Mouse (Mus musculus): ENCODE measurements around the gene Csde1. TPM values are rescaled to one million over a fixed set of nuclear protein-coding genes. Genes with fewer than 3 reads are reported as not detected.
A peak's percentile ranks its signal among the peaks of the same experiment; 100 is the strongest.

Csde1 gene
- 22.8 and 45.1 TPM in 2 replicates for polyA plus RNA-seq (2012; rRNA removed)

GRCm38 (mm10) chr3:103020249-103020942 lies at the start of gene Csde1:
Gene Csde1, plus strand, starts transcription at chr3:103020426.
- WGBS, result under 1% methylated on average over 55 of the region's 55 CpGs
- TF ChIP-seq POLR2A (IDR thresholded peaks at IDR 0.05; ENCODE audit: borderline replicate concordance, extremely low read depth, low read depth, low read length) (peak; percentile 96; the same call in 1 of the 2 replicates), CTCF (IDR thresholded peaks at IDR 0.05; ENCODE audit: insufficient read depth, low read length) (no peak)
- Histone ChIP-seq H3K4me1 (ENCODE audit: control insufficient read depth, insufficient read depth, low read length) (peaks cover 9% of the 10 kb centered on the region), H3K4me3 (replicated peaks; ENCODE audit: extremely low read depth, low read depth, low read length) (peak within 1 kb of the TSS; percentile 98)
- peak; percentile 97 for DNase-seq

GRCm38 (mm10) chr3:102970508-102970907 lies 49.7 kb upstream of the Csde1 start:
- WGBS, result 52% methylated on average over 3 of the region's 3 CpGs
- Histone ChIP-seq H3K4me1 (ENCODE audit: control insufficient read depth, insufficient read depth, low read length) (no peaks in the 10 kb centered on the region), H3K4me3 (replicated peaks; ENCODE audit: extremely low read depth, low read depth, low read length) (no peak overlapping the region)
- DNase-seq, result no peak
- TF ChIP-seq CTCF (IDR thresholded peaks at IDR 0.05; ENCODE audit: insufficient read depth, low read length) (no peak), POLR2A (IDR thresholded peaks at IDR 0.05; ENCODE audit: borderline replicate concordance, extremely low read depth, low read depth, low read length) (no peak)

- H3K4me1 ChIP-seq (ENCODE audit: control insufficient read depth, insufficient read depth, low read length), result no peaks in the 10 kb centered on the region
- no peak for TF ChIP-seq CTCF (IDR thresholded peaks at IDR 0.05; ENCODE audit: insufficient read depth, low read length)
- no peak for TF ChIP-seq POLR2A (IDR thresholded peaks at IDR 0.05; ENCODE audit: borderline replicate concordance, extremely low read depth, low read depth, low read length)
- WGBS, result 82% methylated on average over 4 of the region's 4 CpGs
- no peak overlapping the region for H3K4me3 ChIP-seq (replicated peaks; ENCODE audit: extremely low read depth, low read depth, low read length)
- no peak for DNase-seq
Measured at GRCm38 (mm10) chr3:102976906-102977305, 43.3 kb upstream of the Csde1 start.

- Histone ChIP-seq H3K4me3 (replicated peaks; ENCODE audit: extremely low read depth, low read depth, low read length) (no peak overlapping the region), H3K4me1 (ENCODE audit: control insufficient read depth, insufficient read depth, low read length) (no peaks in the 10 kb centered on the region)
- 49% methylated on average over 10 of the region's 10 CpGs for WGBS
- no peak for DNase-seq
- TF ChIP-seq POLR2A (IDR thresholded peaks at IDR 0.05; ENCODE audit: borderline replicate concordance, extremely low read depth, low read depth, low read length) (no peak), CTCF (IDR thresholded peaks at IDR 0.05; ENCODE audit: insufficient read depth, low read length) (no peak)
Measured at GRCm38 (mm10) chr3:102979550-102980348, 40.5 kb upstream of the Csde1 start.

GRCm38 (mm10) chr3:102980349-102980736 lies 39.9 kb upstream of the Csde1 start:
- 55% methylated on average over 3 of the region's 3 CpGs for WGBS
- TF ChIP-seq POLR2A (IDR thresholded peaks at IDR 0.05; ENCODE audit: borderline replicate concordance, extremely low read depth, low read depth, low read length) (no peak), CTCF (IDR thresholded peaks at IDR 0.05; ENCODE audit: insufficient read depth, low read length) (no peak)
- DNase-seq, result no peak
- no peaks in the 10 kb centered on the region for H3K4me1 ChIP-seq (ENCODE audit: control insufficient read depth, insufficient read depth, low read length)
- no peak overlapping the region for H3K4me3 ChIP-seq (replicated peaks; ENCODE audit: extremely low read depth, low read depth, low read length)

GRCm38 (mm10) chr3:102991041-102991440 lies 29.2 kb upstream of the Csde1 start:
- DNase-seq, result no peak
- Histone ChIP-seq H3K4me1 (ENCODE audit: control insufficient read depth, insufficient read depth, low read length) (peaks cover 3% of the 10 kb centered on the region), H3K4me3 (replicated peaks; ENCODE audit: extremely low read depth, low read depth, low read length) (no peak overlapping the region)
- TF ChIP-seq POLR2A (IDR thresholded peaks at IDR 0.05; ENCODE audit: borderline replicate concordance, extremely low read depth, low read depth, low read length) (no peak), CTCF (IDR thresholded peaks at IDR 0.05; ENCODE audit: insufficient read depth, low read length) (no peak)
- 72% methylated on average over 8 of the region's 8 CpGs for WGBS

- no peak for DNase-seq
- Histone ChIP-seq H3K4me3 (replicated peaks; ENCODE audit: extremely low read depth, low read depth, low read length) (no peak overlapping the region), H3K4me1 (ENCODE audit: control insufficient read depth, insufficient read depth, low read length) (peaks cover 7% of the 10 kb centered on the region)
- TF ChIP-seq CTCF (IDR thresholded peaks at IDR 0.05; ENCODE audit: insufficient read depth, low read length), result no peak
- TF ChIP-seq POLR2A (IDR thresholded peaks at IDR 0.05; ENCODE audit: borderline replicate concordance, extremely low read depth, low read depth, low read length), result no peak
- WGBS, result 15% methylated on average over 3 of the region's 3 CpGs
Measured at GRCm38 (mm10) chr3:102992936-102993335, 27.3 kb upstream of the Csde1 start.

- 35% methylated on average over 7 of the region's 7 CpGs for whole genome bisulfite sequencing
- DNase-seq, result no peak
- H3K4me3 ChIP-seq (replicated peaks; ENCODE audit: extremely low read depth, low read depth, low read length), result peak overlapping the region; percentile 98
- TF ChIP-seq CTCF (IDR thresholded peaks at IDR 0.05; ENCODE audit: insufficient read depth, low read length), result no peak
- TF ChIP-seq POLR2A (IDR thresholded peaks at IDR 0.05; ENCODE audit: borderline replicate concordance, extremely low read depth, low read depth, low read length), result no peak
- peaks cover 7% of the 10 kb centered on the region for H3K4me1 ChIP-seq (ENCODE audit: control insufficient read depth, insufficient read depth, low read length)
Measured at GRCm38 (mm10) chr3:102995233-102995604, 25.0 kb upstream of the Csde1 start.

- TF ChIP-seq CTCF (IDR thresholded peaks at IDR 0.05; ENCODE audit: insufficient read depth, low read length) (no peak), POLR2A (IDR thresholded peaks at IDR 0.05; ENCODE audit: borderline replicate concordance, extremely low read depth, low read depth, low read length) (peak; percentile 91)
- WGBS, result 1% methylated on average over 60 of the region's 60 CpGs
Measured at GRCm38 (mm10) chr3:102995605-102996321, 24.5 kb upstream of the Csde1 start, which contains the start of gene Sike1. Gene Sike1, plus strand, starts transcription at chr3:102995708.

More at GRCm38 (mm10) chr3:102995605-102996321, 24.5 kb upstream of the Csde1 start, which contains the start of gene Sike1:
- H3K4me3 ChIP-seq (replicated peaks; ENCODE audit: extremely low read depth, low read depth, low read length), result peak within 1 kb of the TSS; percentile 98
- peaks cover 7% of the 10 kb centered on the region for H3K4me1 ChIP-seq (ENCODE audit: control insufficient read depth, insufficient read depth, low read length)
- peak; percentile 97 for DNase-seq
